Mouse (Mus musculus) limb, embryonic 10.5 days (tissue): ENCODE measurements around the gene Rin1. TPM values are rescaled to one million over a fixed set of nuclear protein-coding genes. Genes with fewer than 3 reads are reported as not detected.
A peak's percentile ranks its signal among the peaks of the same experiment; 100 is the strongest.

ENCODE experiments used
- DNase-seq: peaks from one replicate; pipeline ENCODE4 v3.0.0-alpha.2; 2017; ENCODE audit warnings: low spot score
- H3K27ac ChIP-seq: fragments of 300-500 bp; sonication (generic); 2 replicates; pipeline ENCODE4 v1.5.1; 2016; ENCODE audit warnings: mild to moderate bottlenecking
- H3K27me3 ChIP-seq: fragments of 300-500 bp; sonication (generic); 2 replicates; pipeline ENCODE4 v1.6.1; 2016; ENCODE audit warnings: low read depth, mild to moderate bottlenecking; ENCODE audit not compliant: poor library complexity, severe bottlenecking
- H3K36me3 ChIP-seq: fragments of 300-500 bp; sonication (generic); 2 replicates; pipeline ENCODE4 v1.6.1; 2016; ENCODE audit warnings: mild to moderate bottlenecking, moderate library complexity
- H3K4me1 ChIP-seq: fragments of 300-500 bp; sonication (generic); 2 replicates; pipeline ENCODE4 v1.6.1; 2016
- H3K4me3 ChIP-seq: fragments of 300-500 bp; sonication (generic); 2 replicates; pipeline ENCODE4 v1.5.1; 2016; ENCODE audit warnings: mild to moderate bottlenecking, moderate library complexity
- H3K9me3 ChIP-seq: fragments of 300-500 bp; sonication (generic); replicated peaks from 2 replicates; pipeline ENCODE4 v1.6.1; 2016; ENCODE audit warnings: mild to moderate bottlenecking
- WGBS: fragments of 180-500 bp; shearing (Covaris S2); methylation state at CpG from one replicate; pipeline ENCODE4 v1.1.7; 2016; 5-methylcytosine and 5-hydroxymethylcytosine counted together
- polyA plus RNA-seq: library from polyadenylated mRNA; unstranded; fragments of >200 nt; fragmentation: Nextera tagmentation; extraction: Ambion mirVana; gene quantifications from 2 replicates; pipeline ENCODE4 v1.2.1, GENCODE M21; 2016

Gene Rin1
- polyA plus RNA-seq, 1 experiment from 2014 or later = 3.1 TPM

DNA sequence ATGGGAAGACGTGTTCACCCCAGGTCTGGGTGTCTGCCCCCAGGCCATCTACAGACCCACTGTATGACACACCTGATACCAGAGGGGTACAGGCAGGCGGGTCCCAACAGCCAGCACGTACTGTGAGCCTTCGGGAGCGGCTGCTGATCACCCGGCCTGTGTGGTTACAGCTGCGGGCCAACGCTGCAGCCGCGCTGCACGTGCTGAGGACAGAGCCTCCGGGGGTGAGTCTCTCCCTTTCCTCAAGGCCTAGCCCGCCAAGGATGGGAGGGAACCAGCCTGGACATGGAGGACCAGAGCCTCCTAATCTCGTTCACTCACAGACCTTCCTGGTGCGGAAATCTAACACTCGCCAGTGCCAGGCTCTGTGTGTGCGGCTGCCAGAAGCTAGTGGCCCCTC lies 750 bp downstream of the Rin1 start:
- Histone ChIP-seq H3K36me3 (peaks cover 41% of the 10 kb centered on the region), H3K9me3 (no peaks in the 10 kb centered on the region), H3K4me1 (peaks cover 39% of the 10 kb centered on the region), H3K27me3 (peaks cover 62% of the 10 kb centered on the region), H3K4me3 (peak overlapping the region; percentile 41), H3K27ac (peak overlapping the region; percentile 63)
- WGBS = 7% methylated on average over 17 of the region's 17 CpGs
- peak; percentile 59 for DNase-seq

- Histone ChIP-seq H3K9me3 (no peaks in the 10 kb centered on the region), H3K36me3 (peaks cover 36% of the 10 kb centered on the region), H3K27ac (peak overlapping the region; percentile 63), H3K4me3 (peak overlapping the region; percentile 41), H3K4me1 (peaks cover 44% of the 10 kb centered on the region), H3K27me3 (peaks cover 62% of the 10 kb centered on the region)
- DNase-seq = no peak
- 41% methylated on average over 3 of the region's 3 CpGs for WGBS
These were observed 1.2 kb downstream of the Rin1 start for GRCm38 (mm10) chr19:5051515-5051914.

DNA sequence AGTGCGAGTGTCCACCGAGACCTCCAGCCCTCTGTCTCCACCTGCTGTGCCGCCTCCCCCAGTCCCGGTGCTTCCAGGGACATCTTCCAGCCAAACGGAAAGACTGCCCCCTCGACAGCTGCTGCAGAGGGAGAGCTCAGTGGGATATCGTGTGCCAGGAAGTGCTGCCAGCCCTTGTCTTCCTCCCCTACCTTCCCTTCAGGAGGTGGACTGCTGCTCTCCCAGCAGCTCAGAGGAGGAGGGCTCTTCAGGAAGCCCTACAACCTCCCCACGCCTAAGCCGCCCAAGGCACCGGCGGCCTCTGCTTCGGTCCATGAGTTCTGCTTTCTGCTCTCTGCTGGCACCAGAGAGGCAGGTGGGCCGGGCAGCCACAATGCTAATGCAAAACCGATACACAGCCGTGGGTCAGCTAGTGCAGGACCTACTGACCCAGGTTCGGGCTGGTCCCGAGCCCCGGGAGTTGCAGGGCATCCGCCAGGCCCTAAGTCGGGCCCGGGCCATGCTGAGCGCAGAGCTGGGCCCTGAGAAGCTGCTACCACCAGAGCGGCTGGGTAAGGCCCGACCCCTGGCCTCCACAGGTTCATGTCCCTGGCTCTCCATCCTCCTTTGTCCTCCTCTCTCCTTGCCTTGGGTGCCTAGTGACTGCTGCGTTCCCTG lies 2.0 kb downstream of the Rin1 start:
- peak overlapping the region; percentile 41; the same call in 1 of the 2 replicates for H3K4me3 ChIP-seq
- DNase-seq = no peak
- H3K4me1 ChIP-seq = peaks cover 51% of the 10 kb centered on the region
- no peaks in the 10 kb centered on the region for H3K9me3 ChIP-seq
- peak overlapping the region; percentile 50; the same call in 1 of the 2 replicates for H3K27ac ChIP-seq
- WGBS = 21% methylated on average over 25 of the region's 25 CpGs
- peaks cover 28% of the 10 kb centered on the region for H3K36me3 ChIP-seq
- H3K27me3 ChIP-seq = peaks cover 62% of the 10 kb centered on the region

GRCm38 (mm10) chr19:5052853-5053252 lies 2.6 kb downstream of the Rin1 start:
- H3K4me1 ChIP-seq = peaks cover 55% of the 10 kb centered on the region
- DNase-seq = no peak
- peak overlapping the region; percentile 50; the same call in 1 of the 2 replicates for H3K27ac ChIP-seq
- H3K4me3 ChIP-seq = no peak overlapping the region
- peaks cover 62% of the 10 kb centered on the region for H3K27me3 ChIP-seq
- H3K36me3 ChIP-seq = peaks cover 23% of the 10 kb centered on the region
- 49% methylated on average over 17 of the region's 17 CpGs for WGBS
- no peaks in the 10 kb centered on the region for H3K9me3 ChIP-seq

- Histone ChIP-seq H3K27ac (no peak overlapping the region; the same call in 1 of the 2 replicates), H3K27me3 (peaks cover 62% of the 10 kb centered on the region), H3K4me1 (peaks cover 65% of the 10 kb centered on the region), H3K9me3 (no peaks in the 10 kb centered on the region), H3K36me3 (peaks cover 12% of the 10 kb centered on the region), H3K4me3 (no peak overlapping the region)
- 17% methylated on average over 9 of the region's 9 CpGs for WGBS
- DNase-seq = peak; percentile 90
These were observed 3.6 kb downstream of the Rin1 start for GRCm38 (mm10) chr19:5053909-5054308.

GRCm38 (mm10) chr19:5056251-5056650 lies 6.0 kb downstream of the Rin1 start:
- H3K9me3 ChIP-seq = no peaks in the 10 kb centered on the region
- no peaks in the 10 kb centered on the region for H3K36me3 ChIP-seq
- peaks cover 43% of the 10 kb centered on the region for H3K27me3 ChIP-seq
- peaks cover 70% of the 10 kb centered on the region for H3K4me1 ChIP-seq
- H3K4me3 ChIP-seq = peak overlapping the region; percentile 29
- peak; percentile 83 for DNase-seq
- WGBS = 11% methylated on average over 6 of the region's 6 CpGs
- H3K27ac ChIP-seq = peak overlapping the region; percentile 78

DNA sequence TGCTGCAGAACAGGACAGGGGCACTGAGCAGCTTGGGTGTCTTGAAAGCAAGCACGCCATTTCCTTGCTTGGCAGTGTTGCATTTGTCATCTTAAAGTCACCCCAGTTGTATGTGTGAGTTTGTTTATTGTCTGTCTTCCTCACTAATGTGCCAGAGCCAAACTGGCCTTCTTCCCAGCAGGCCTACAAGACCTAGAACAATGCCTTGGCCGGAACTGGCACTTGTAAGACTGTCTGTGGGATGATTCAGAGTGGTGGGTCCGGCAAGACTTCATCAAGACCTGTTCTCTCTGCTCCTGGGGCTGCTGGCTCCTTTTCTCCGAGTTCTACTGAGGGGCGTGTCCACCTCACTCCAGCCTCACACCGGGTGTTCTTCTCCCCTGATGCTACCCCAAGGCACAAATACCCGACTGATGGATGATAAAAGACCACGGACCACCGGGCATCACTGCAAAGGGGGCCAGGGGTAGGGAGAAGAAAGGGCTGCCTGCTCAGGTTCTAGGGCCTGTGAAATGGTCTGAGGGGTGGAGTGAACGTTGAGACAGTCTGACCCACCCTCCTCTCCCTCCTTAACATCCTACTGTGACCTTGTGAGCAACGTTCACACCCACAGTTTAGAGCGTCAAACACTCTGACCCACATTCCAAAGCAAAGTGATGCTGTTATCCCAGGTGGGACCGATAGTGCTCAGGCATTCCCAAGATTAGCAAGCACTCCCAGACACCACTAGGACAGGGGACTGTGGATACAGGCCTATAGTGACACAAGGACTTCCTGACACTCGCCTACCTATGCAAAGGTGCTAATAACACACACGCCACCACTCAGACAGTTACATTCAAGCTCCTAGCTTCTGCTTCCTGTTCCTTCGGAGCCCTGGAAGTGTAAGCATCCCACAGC lies 7.8 kb downstream of the Rin1 start:
- Histone ChIP-seq H3K4me3 (peak overlapping the region; percentile 25; the same call in 1 of the 2 replicates), H3K27me3 (peaks cover 25% of the 10 kb centered on the region), H3K27ac (peak overlapping the region; percentile 82), H3K9me3 (no peaks in the 10 kb centered on the region), H3K36me3 (no peaks in the 10 kb centered on the region), H3K4me1 (peaks cover 68% of the 10 kb centered on the region)
- 22% methylated on average over 16 of the region's 16 CpGs for WGBS
- DNase-seq = peak; percentile 29

- H3K9me3 ChIP-seq = no peaks in the 10 kb centered on the region
- H3K4me1 ChIP-seq = peaks cover 69% of the 10 kb centered on the region
- H3K4me3 ChIP-seq = peak overlapping the region; percentile 25
- peaks cover 15% of the 10 kb centered on the region for H3K27me3 ChIP-seq
- 12% methylated on average over 10 of the region's 10 CpGs for WGBS
- H3K36me3 ChIP-seq = no peaks in the 10 kb centered on the region
- DNase-seq = no peak
- H3K27ac ChIP-seq = peak overlapping the region; percentile 82
These were observed 8.8 kb downstream of the Rin1 start for GRCm38 (mm10) chr19:5058801-5059771.

DNA sequence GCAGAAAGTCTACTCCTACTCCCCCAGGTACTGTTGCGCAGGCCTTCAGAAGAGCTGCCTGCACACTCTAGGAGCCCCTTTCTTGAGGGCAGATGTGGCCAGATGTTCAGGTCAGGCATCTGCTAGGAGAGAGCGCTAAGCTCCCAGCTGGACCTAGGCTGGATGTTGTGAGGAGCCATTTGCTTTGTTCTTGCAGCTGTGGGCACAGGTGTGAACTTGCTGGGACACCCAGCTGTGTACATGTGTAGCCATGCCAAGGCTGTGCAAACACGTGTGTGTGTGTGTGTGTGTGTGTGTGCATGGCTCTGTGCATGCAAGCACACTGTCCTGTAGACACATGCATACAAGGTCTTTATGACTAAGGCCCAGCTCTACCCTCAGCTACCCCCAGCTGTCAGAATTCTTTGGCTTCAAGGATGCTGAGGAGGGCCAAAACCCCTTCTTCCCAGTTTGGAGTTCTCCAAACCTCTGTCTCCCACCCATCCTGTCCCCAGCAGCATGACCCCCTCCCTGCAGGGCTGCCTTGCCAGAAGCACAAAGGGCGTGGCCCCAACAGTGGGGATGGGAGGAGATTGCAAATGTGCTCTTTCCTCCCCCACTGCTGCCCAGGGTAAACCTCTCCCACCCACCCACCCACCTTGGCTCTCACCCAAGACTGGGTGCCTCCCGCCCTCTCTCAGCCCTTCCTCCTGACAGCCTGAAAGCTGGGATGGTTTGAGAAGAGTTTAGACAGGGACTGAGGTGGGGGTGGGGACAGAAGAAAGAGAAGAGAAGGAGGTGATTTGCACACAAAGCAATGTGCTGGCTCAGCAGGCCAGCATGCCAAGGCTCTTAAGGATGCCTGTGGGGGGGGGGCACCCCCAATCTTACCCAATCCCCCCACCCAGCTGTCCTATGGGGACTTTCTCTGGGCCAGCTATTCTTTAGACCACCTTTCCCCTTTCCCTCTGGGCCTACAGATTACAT lies 10.4 kb downstream of the Rin1 start:
- Histone ChIP-seq H3K4me3 (0 out of 2 replicates have a peak overlapping the region, but pooled peaks have one; percentile 4), H3K27me3 (0 out of 2 replicates have a peak, but pooled peaks cover under 1% of the 10 kb centered on the region), H3K27ac (peak overlapping the region; percentile 82), H3K9me3 (no peaks in the 10 kb centered on the region), H3K36me3 (no peaks in the 10 kb centered on the region), H3K4me1 (peaks cover 83% of the 10 kb centered on the region)
- peak; percentile 61 for DNase-seq
- WGBS = 31% methylated on average over 5 of the region's 5 CpGs

GRCm38 (mm10) chr19:5062041-5062440 lies 11.8 kb downstream of the Rin1 start:
- H3K36me3 ChIP-seq = no peaks in the 10 kb centered on the region
- no peak for DNase-seq
- 88% methylated on average over 5 of the region's 5 CpGs for WGBS
- H3K9me3 ChIP-seq = no peaks in the 10 kb centered on the region
- H3K27me3 ChIP-seq = no peaks in the 10 kb centered on the region
- H3K4me3 ChIP-seq = 0 out of 2 replicates have a peak overlapping the region, but pooled peaks have one; percentile 6
- peak overlapping the region; percentile 72 for H3K27ac ChIP-seq
- H3K4me1 ChIP-seq = peaks cover 80% of the 10 kb centered on the region

GRCm38 (mm10) chr19:5062446-5062845 lies 12.2 kb downstream of the Rin1 start:
- H3K4me3 ChIP-seq = peak overlapping the region; percentile 6; the same call in 1 of the 2 replicates
- H3K9me3 ChIP-seq = no peaks in the 10 kb centered on the region
- DNase-seq = no peak
- 33% methylated on average over 6 of the region's 6 CpGs for WGBS
- peak overlapping the region; percentile 72 for H3K27ac ChIP-seq
- H3K4me1 ChIP-seq = peaks cover 82% of the 10 kb centered on the region
- H3K27me3 ChIP-seq = no peaks in the 10 kb centered on the region
- H3K36me3 ChIP-seq = no peaks in the 10 kb centered on the region
